Mouse (Mus musculus) limb, embryonic 13.5 days (tissue): ENCODE results near the gene Irf2bpl. TPM values are rescaled to one million over a fixed set of nuclear protein-coding genes. Genes with fewer than 3 reads are reported as not detected.

Experiments
- ATAC-seq: fragments of 200-750 bp; cut with Nextera tagmentation; 2 replicates; pipeline ENCODE4 v1.8.0; 2017; ENCODE audit warnings: low read depth, moderate number of reproducible peaks, moderate TSS enrichment; ENCODE audit not compliant: low FRiP score
- H3K27ac ChIP-seq: fragments of 300-500 bp; sonication (generic); 2 replicates; pipeline ENCODE4 v1.5.1; 2015; ENCODE audit warnings: inconsistent platforms, mild to moderate bottlenecking, moderate library complexity
- H3K27me3 ChIP-seq: fragments of 300-500 bp; sonication (generic); 2 replicates; pipeline ENCODE4 v1.6.1; 2015; ENCODE audit warnings: mild to moderate bottlenecking, inconsistent platforms
- H3K36me3 ChIP-seq: fragments of 300-500 bp; sonication (generic); 2 replicates; pipeline ENCODE4 v1.6.1; 2015; ENCODE audit warnings: inconsistent platforms, mild to moderate bottlenecking, moderate library complexity
- H3K4me1 ChIP-seq: fragments of 300-500 bp; sonication (generic); 2 replicates; pipeline ENCODE4 v1.6.1; 2015; ENCODE audit warnings: inconsistent platforms
- H3K4me2 ChIP-seq: fragments of 300-500 bp; sonication (generic); replicated peaks from 2 replicates; pipeline ENCODE4 v1.6.1; 2015; ENCODE audit warnings: inconsistent platforms, mild to moderate bottlenecking, moderate library complexity
- H3K4me3 ChIP-seq: fragments of 300-500 bp; sonication (generic); 2 replicates; pipeline ENCODE4 v1.5.1; 2015; ENCODE audit warnings: moderate library complexity, mild to moderate bottlenecking, inconsistent platforms
- H3K9ac ChIP-seq: fragments of 300-500 bp; sonication (generic); 2 replicates; pipeline ENCODE4 v1.6.1; 2015; ENCODE audit warnings: mild to moderate bottlenecking, inconsistent platforms
- H3K9me3 ChIP-seq: fragments of 300-500 bp; sonication (generic); 2 replicates; pipeline ENCODE4 v1.6.1; 2016; ENCODE audit warnings: inconsistent platforms
- WGBS: fragments of 180-500 bp; shearing (Covaris S2); methylation state at CpG from one replicate; pipeline ENCODE4 v1.1.7; 2015; 5-methylcytosine and 5-hydroxymethylcytosine counted together
- polyA plus RNA-seq: library from polyadenylated mRNA; unstranded; fragments of >200 nt; fragmentation: Nextera tagmentation; extraction: Ambion mirVana; gene quantifications from 2 replicates; pipeline ENCODE4 v1.2.1, GENCODE M21; 2015

The Irf2bpl gene
- polyA plus RNA-seq, 1 experiment from 2014 or later, result 41.2 TPM

- Histone ChIP-seq H3K9me3 (no peaks in the 10 kb centered on the region), H3K36me3 (no peaks in the 10 kb centered on the region), H3K9ac (peak overlapping the region; percentile 45), H3K4me2 (peak overlapping the region; percentile 68), H3K27me3 (no peaks in the 10 kb centered on the region), H3K4me3 (no peak overlapping the region), H3K4me1 (peaks cover 85% of the 10 kb centered on the region), H3K27ac (peak overlapping the region; percentile 98)
- ATAC-seq, result no peak
- WGBS, result 33% methylated on average over 7 of the region's 7 CpGs
These were observed 12.4 kb upstream of the Irf2bpl start for GRCm38 (mm10) chr12:86896921-86897512.

GRCm38 (mm10) chr12:86896441-86896890 lies 11.9 kb upstream of the Irf2bpl start:
- H3K27me3 ChIP-seq, result no peaks in the 10 kb centered on the region
- no peaks in the 10 kb centered on the region for H3K36me3 ChIP-seq
- H3K4me1 ChIP-seq, result peaks cover 90% of the 10 kb centered on the region
- WGBS, result 12% methylated on average over 7 of the region's 7 CpGs
- H3K27ac ChIP-seq, result peak overlapping the region; percentile 98
- no peaks in the 10 kb centered on the region for H3K9me3 ChIP-seq
- H3K9ac ChIP-seq, result peak overlapping the region; percentile 45; the same call in 1 of the 2 replicates
- ATAC-seq, result no peak
- H3K4me2 ChIP-seq, result peak overlapping the region; percentile 68
- H3K4me3 ChIP-seq, result no peak overlapping the region

- H3K4me3 ChIP-seq, result peak overlapping the region; percentile 38
- H3K27me3 ChIP-seq, result no peaks in the 10 kb centered on the region
- H3K4me1 ChIP-seq, result peaks cover 92% of the 10 kb centered on the region
- no peak overlapping the region for H3K9ac ChIP-seq
- no peak for ATAC-seq
- no peaks in the 10 kb centered on the region for H3K36me3 ChIP-seq
- peak overlapping the region; percentile 68 for H3K4me2 ChIP-seq
- no peaks in the 10 kb centered on the region for H3K9me3 ChIP-seq
- peak overlapping the region; percentile 98 for H3K27ac ChIP-seq
- WGBS, result 26% methylated on average over 4 of the region's 4 CpGs
These were observed 11.3 kb upstream of the Irf2bpl start for GRCm38 (mm10) chr12:86895703-86896409.

- Histone ChIP-seq H3K9ac (peak overlapping the region; percentile 59), H3K4me3 (peak overlapping the region; percentile 38), H3K9me3 (no peaks in the 10 kb centered on the region), H3K27ac (peak overlapping the region; percentile 98), H3K4me2 (peak overlapping the region; percentile 68), H3K4me1 (peaks cover 92% of the 10 kb centered on the region), H3K27me3 (no peaks in the 10 kb centered on the region), H3K36me3 (no peaks in the 10 kb centered on the region)
- WGBS, result 1% methylated on average over 12 of the region's 12 CpGs
- peak; percentile 9; the same call in 1 of the 2 replicates for ATAC-seq
These were observed 10.3 kb upstream of the Irf2bpl start for GRCm38 (mm10) chr12:86894841-86895428.

GRCm38 (mm10) chr12:86894184-86894839 lies 9.7 kb upstream of the Irf2bpl start:
- peak; percentile 88 for ATAC-seq
- WGBS, result under 1% methylated on average over 23 of the region's 26 CpGs
- H3K9ac ChIP-seq, result peak overlapping the region; percentile 59
- no peaks in the 10 kb centered on the region for H3K36me3 ChIP-seq
- peak overlapping the region; percentile 76 for H3K4me2 ChIP-seq
- H3K27me3 ChIP-seq, result no peaks in the 10 kb centered on the region
- H3K9me3 ChIP-seq, result no peaks in the 10 kb centered on the region
- H3K4me3 ChIP-seq, result peak overlapping the region; percentile 38
- H3K4me1 ChIP-seq, result peaks cover 92% of the 10 kb centered on the region
- peak overlapping the region; percentile 99 for H3K27ac ChIP-seq

GRCm38 (mm10) chr12:86893326-86894183 lies 9.0 kb upstream of the Irf2bpl start:
- under 1% methylated on average over 20 of the region's 20 CpGs for WGBS
- H3K27ac ChIP-seq, result peak overlapping the region; percentile 99
- H3K4me1 ChIP-seq, result peaks cover 92% of the 10 kb centered on the region
- no peaks in the 10 kb centered on the region for H3K9me3 ChIP-seq
- no peaks in the 10 kb centered on the region for H3K36me3 ChIP-seq
- no peaks in the 10 kb centered on the region for H3K27me3 ChIP-seq
- H3K4me3 ChIP-seq, result peak overlapping the region; percentile 34
- H3K4me2 ChIP-seq, result peak overlapping the region; percentile 76
- peak overlapping the region; percentile 59 for H3K9ac ChIP-seq
- ATAC-seq, result no peak

GRCm38 (mm10) chr12:86892711-86893311 lies 8.2 kb upstream of the Irf2bpl start:
- Histone ChIP-seq H3K36me3 (no peaks in the 10 kb centered on the region), H3K9me3 (no peaks in the 10 kb centered on the region), H3K27me3 (no peaks in the 10 kb centered on the region), H3K9ac (peak overlapping the region; percentile 59; the same call in 1 of the 2 replicates), H3K27ac (peak overlapping the region; percentile 99), H3K4me3 (peak overlapping the region; percentile 40), H3K4me2 (peak overlapping the region; percentile 76), H3K4me1 (peaks cover 92% of the 10 kb centered on the region)
- ATAC-seq, result no peak
- WGBS, result 2% methylated on average over 18 of the region's 18 CpGs

DNA sequence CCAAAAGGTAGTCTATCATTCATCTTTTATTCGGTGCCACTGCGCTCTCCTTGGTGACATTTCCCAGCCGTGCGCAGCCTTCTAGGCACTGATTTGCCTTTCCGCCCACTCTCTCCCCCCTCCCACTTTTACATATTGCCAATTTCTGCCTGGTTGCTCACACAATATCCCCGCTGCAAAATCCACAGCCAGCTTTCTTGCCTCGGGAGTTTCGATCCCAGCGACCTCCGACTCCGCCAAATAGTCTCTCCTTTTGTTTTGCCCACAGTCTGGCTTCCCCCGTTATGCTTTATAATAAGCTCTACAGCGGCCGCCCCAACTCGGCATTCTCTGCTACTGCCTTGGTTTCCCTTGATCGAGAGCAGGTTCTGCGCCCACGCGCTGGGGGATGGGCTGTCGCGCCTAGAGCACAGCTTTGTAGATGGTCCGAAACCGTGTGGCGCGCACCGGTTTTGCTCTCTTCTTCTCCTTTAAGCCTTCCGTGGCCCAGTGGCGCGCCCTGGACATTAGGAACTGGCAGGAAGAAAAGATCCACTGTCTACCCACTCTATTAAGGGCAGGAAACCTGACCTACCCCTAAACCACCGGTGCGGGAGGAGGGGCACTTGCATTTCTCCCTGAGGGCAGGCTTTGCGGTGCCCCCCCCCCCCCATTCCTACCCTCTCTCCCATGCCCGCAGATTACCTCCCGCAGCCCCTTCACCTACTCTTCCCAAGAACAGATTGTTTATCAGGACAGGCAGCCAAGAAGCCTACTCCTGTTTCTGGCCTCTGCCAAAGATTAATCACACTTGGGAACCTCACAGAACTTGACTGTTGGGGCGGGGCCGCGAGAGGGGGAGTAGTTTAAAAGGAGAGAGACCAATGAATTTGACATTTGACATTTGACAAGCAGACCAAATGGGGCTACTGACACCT lies 7.4 kb upstream of the Irf2bpl start:
- ATAC-seq, result no peak
- Histone ChIP-seq H3K4me1 (peaks cover 91% of the 10 kb centered on the region), H3K27ac (peak overlapping the region; percentile 99), H3K27me3 (no peaks in the 10 kb centered on the region), H3K4me2 (peak overlapping the region; percentile 76), H3K9me3 (no peaks in the 10 kb centered on the region), H3K4me3 (peak overlapping the region; percentile 40), H3K9ac (peak overlapping the region; percentile 61), H3K36me3 (no peaks in the 10 kb centered on the region)
- under 1% methylated on average over 37 of the region's 37 CpGs for WGBS

- H3K9me3 ChIP-seq, result no peaks in the 10 kb centered on the region
- no peaks in the 10 kb centered on the region for H3K27me3 ChIP-seq
- 7% methylated on average over 11 of the region's 11 CpGs for WGBS
- peaks cover 91% of the 10 kb centered on the region for H3K4me1 ChIP-seq
- no peaks in the 10 kb centered on the region for H3K36me3 ChIP-seq
- no peak for ATAC-seq
- peak overlapping the region; percentile 61; the same call in 1 of the 2 replicates for H3K9ac ChIP-seq
- H3K4me2 ChIP-seq, result peak overlapping the region; percentile 76
- H3K4me3 ChIP-seq, result peak overlapping the region; percentile 40
- H3K27ac ChIP-seq, result peak overlapping the region; percentile 99
These were observed 6.8 kb upstream of the Irf2bpl start for GRCm38 (mm10) chr12:86891454-86891785.

DNA sequence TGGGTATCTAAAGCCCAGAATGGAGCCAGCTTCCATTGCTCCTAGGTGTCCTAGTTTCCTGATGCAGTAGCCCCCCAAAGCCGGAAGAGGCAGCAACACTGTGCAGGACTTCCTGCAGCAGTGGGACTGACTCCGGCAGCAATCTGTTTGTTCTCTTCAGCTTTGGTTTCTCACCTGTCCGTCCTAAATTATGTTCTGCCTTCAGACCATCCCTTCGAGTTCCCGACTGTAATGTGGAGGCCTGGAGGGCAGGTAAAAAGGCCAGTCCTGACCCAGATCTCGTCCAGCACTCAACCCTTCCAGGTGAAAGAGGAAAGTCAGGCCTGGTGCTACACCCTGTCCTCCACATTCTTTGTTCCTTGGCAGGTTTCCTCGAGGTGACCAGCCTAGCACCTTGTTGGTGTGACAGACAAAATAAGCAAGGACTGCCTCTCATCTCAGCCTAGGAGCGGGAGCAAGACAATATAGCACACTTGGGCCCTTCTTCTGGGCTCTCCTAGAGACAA lies 6.3 kb upstream of the Irf2bpl start:
- Histone ChIP-seq H3K27ac (peak overlapping the region; percentile 95), H3K4me1 (peaks cover 91% of the 10 kb centered on the region), H3K4me2 (peak overlapping the region; percentile 76), H3K36me3 (no peaks in the 10 kb centered on the region), H3K9ac (peak overlapping the region; percentile 36; the same call in 1 of the 2 replicates), H3K4me3 (no peak overlapping the region), H3K9me3 (no peaks in the 10 kb centered on the region), H3K27me3 (no peaks in the 10 kb centered on the region)
- 25% methylated on average over 8 of the region's 8 CpGs for WGBS
- no peak for ATAC-seq
